Mouse (Mus musculus): ENCODE data around the gene Bcl2l11. TPM values are rescaled to one million over a fixed set of nuclear protein-coding genes. Genes with fewer than 3 reads are reported as not detected.

Gene Bcl2l11
- total RNA-seq, 2 experiments from 2014 or later = 6.3 to 9.4 TPM

- intact Hi-C loops (cut with DNase I) = no loop called here
- DNase-seq (ENCODE audit: low spot score in 2 of 2) = no peak
These were observed 63.9 kb downstream of the Bcl2l11 start for GRCm38 (mm10) chr2:128189691-128190090.

- intact Hi-C loops (cut with DNase I) = no loop called here
- no peak for DNase-seq (ENCODE audit: low spot score in 2 of 2)
These were observed 64.4 kb downstream of the Bcl2l11 start for GRCm38 (mm10) chr2:128190196-128190595.

DNA sequence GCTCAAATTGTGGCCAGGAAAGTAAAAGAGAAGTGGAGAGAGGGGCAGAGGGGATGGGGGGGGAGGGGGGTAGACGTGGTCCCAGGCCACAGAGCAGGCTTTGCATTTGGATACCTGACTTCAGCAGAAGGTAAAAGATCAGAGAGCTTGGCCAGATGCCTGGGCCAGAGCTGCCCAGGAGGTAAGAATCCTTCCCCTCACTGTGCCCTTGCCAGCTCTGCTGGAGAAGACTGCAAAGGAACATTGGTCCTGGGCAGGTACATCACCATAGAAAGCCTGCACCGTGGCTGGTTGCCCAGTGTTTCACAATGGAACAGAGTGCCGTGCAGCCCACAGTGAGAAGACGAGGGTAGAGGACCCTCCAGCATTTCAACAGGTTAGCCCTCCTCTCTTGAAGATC lies 67.6 kb downstream of the Bcl2l11 start:
- no peak for DNase-seq (ENCODE audit: low spot score in 2 of 2)
- intact Hi-C loops (cut with DNase I) = no loop called here

DNA sequence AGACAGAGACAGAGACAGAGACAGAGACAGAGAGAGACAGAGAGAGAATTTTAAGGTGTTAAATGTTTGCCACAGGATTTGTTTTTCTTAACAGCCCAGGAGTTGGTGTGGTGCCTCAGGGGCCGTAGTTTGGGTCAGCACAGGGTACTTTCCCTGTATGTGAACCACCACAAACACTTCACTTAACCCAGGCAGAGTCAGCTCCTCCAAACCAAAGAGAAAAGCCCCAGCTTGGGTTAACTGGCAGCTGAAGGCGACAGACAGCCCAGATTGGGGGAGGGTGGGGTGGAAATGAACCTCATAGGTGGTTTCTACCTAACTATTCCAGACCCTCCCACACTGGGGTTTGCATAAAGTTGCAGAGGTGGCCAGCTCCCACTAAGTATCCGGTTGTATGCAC lies 71.5 kb downstream of the Bcl2l11 start:
- intact Hi-C loops (cut with DNase I) = no loop called here
- no peak for DNase-seq (ENCODE audit: low spot score in 2 of 2)

DNA sequence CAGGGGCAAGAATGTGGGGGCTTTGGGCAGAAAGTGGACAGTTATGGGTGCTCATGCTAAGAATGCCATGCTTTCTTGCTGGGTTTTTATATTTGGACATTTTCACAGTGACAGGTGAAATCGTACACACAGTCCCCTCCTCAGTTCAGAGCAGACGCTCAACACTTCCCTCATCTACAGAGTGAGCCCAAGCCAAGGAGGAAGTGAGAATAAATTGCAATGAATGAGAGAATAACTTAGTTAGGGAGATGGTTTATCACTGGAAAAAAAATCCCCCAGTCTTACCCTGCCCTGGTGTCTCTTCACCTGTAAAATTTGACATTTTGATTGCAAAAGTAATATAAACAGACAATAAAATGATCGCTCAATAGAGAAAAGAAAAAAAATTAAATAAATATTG lies 77.3 kb downstream of the Bcl2l11 start:
- DNase-seq (ENCODE audit: low spot score in 2 of 2) = no peak
- intact Hi-C loops (cut with DNase I) = no loop called here

- DNase-seq (ENCODE audit: low spot score in 2 of 2) = no peak
- intact Hi-C loops (cut with DNase I) = no loop called here
These were observed 78.0 kb downstream of the Bcl2l11 start for GRCm38 (mm10) chr2:128203749-128204405.

GRCm38 (mm10) chr2:128208541-128208940 lies 82.7 kb downstream of the Bcl2l11 start:
- no peak for DNase-seq (ENCODE audit: low spot score in 2 of 2)
- intact Hi-C loops (cut with DNase I) = no loop called here

- intact Hi-C loops (cut with DNase I) = no loop called here
These were observed 84.0 kb downstream of the Bcl2l11 start for GRCm38 (mm10) chr2:128209841-128210329.

DNA sequence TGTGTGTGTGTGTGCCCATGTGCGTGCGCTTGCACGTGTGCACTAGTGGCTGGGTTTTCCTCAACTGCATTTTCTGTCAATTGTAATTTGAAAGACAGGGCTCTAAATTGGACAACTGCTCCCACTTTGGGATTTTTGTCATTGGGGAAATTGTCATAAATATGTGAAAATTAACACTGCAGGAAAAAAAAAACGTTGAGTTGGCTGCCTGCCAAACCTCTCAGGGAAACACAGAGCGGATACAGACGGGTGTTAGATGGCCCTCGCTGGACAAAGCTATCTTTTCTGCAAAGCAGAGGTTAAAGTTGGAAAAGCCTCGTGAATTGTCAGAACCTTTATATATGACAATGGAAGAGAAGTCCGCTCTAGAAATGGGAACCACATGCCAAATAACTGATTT lies 84.5 kb downstream of the Bcl2l11 start:
- no peak for DNase-seq (ENCODE audit: low spot score in 2 of 2)
- intact Hi-C loops (cut with DNase I) = no loop called here

More at GRCm38 (mm10) chr2:128209841-128210329, 84.0 kb downstream of the Bcl2l11 start:
- no peak for DNase-seq (ENCODE audit: low spot score in 2 of 2)

- DNase-seq (ENCODE audit: low spot score in 2 of 2) = peak in 1 of 2 experiments; percentile 22
- intact Hi-C loops (cut with DNase I) = no loop called here
These were observed 85.4 kb downstream of the Bcl2l11 start for GRCm38 (mm10) chr2:128211022-128211880.

GRCm38 (mm10) chr2:128211881-128212209 lies 86.0 kb downstream of the Bcl2l11 start:
- DNase-seq (ENCODE audit: low spot score in 2 of 2) = no peak
- intact Hi-C loops (cut with DNase I) = no loop called here

Data from left cerebral cortex, postnatal 25 days (tissue).